Mouse (Mus musculus) inflammation-experienced regulatory T-cells, adult 6 months (primary cell): ENCODE measurements around the gene Cdkl4. TPM values are rescaled to one million over a fixed set of nuclear protein-coding genes. Genes with fewer than 3 reads are reported as not detected.
"Not testable (repeated sequence)": the region's sequence is repeated elsewhere in the genome, so short reads cannot be mapped to it uniquely, and the experiment has no call there.

ENCODE experiments used
- ATAC-seq: one replicate; pipeline ENCODE4 v1.8.0; 2017
- polyA plus RNA-seq, 3 experiments: library from polyadenylated mRNA; unstranded; fragments of 100-300 nt; shearing (Covaris generic); gene quantifications; one replicate each; pipeline ENCODE4 v1.2.1; 2017

Cdkl4 gene
- polyA plus RNA-seq, 3 experiments from 2014 or later: 0.79 to 1.3 (median 0.94) TPM

DNA sequence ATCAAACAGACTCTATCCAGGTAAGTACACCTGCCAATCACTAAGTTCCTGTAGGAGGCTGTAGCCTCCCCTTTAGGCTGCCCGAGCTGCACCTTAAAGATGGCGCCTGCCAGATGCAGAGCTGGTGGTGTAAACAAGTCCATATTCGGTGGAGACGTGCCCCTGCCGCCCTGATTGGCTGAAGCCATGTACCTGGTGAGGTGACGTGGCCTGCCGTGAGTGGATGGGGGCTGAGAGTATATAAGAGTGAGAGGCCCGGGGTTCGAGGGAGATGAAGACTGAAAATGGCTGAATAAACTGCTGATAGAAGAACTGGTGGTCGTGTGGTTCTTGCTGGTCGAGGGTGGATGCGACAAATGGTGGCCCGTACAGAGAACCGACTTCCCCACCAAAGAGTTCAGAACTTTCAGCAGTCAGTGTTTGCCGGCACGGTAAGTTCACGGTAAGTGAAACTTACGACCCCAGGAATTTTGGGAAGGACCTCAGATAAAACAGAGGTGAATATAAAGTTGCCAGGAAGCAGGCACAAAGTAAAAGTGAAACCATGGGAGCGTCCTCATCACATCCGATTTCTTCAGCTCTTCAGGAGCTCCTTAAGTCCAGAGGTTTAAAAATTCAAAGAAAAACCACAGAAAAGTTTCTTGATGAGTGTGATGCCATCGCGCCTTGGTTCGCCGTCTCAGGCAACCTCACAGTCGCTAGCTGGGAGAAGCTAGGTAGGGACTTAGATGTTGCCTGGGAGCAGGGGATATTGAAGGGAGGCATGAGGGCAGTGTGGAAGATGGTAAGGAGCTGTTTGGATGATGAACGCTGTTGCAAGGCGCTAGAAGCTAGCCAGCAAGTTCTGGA is 13.6 kb downstream of the Cdkl4 start:
- peak; percentile 64 for ATAC-seq

- ATAC-seq: no peak
These were observed 14.8 kb downstream of the Cdkl4 start for GRCm38 (mm10) chr17:80562792-80563191.

GRCm38 (mm10) chr17:80560669-80561401 is 16.8 kb downstream of the Cdkl4 start:
- ATAC-seq: peak; percentile 73

- ATAC-seq: no peak
These were observed 17.9 kb downstream of the Cdkl4 start for GRCm38 (mm10) chr17:80559745-80560144.

GRCm38 (mm10) chr17:80559050-80559449 is 18.6 kb downstream of the Cdkl4 start:
- ATAC-seq: no peak

DNA sequence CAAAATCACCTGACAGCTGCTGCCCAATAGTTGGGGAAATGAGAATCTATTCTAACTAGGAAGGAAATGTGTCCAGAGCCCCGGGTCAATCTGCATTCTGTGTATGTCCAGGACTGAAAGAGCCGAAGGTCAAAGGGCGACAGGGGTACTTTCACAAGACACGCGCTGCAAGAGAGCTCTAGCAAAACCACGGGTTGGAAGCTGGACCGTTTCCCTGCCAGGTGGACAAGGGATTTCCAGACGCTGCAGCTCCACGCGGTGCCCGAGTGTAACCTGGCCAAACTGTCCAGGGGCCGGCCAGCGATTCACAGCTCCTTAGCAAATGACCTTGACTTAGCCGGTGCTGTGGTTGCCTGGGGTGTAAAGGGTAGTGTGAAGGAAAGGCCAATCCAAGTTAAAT is 19.0 kb downstream of the Cdkl4 start:
- no peak for ATAC-seq

- ATAC-seq: no peak
These were observed 20.2 kb downstream of the Cdkl4 start for GRCm38 (mm10) chr17:80557461-80557860.

GRCm38 (mm10) chr17:80553318-80554270 is 24.0 kb downstream of the Cdkl4 start:
- ATAC-seq: peak; percentile 92

GRCm38 (mm10) chr17:80552653-80553052 is 25.0 kb downstream of the Cdkl4 start:
- ATAC-seq: no peak

DNA sequence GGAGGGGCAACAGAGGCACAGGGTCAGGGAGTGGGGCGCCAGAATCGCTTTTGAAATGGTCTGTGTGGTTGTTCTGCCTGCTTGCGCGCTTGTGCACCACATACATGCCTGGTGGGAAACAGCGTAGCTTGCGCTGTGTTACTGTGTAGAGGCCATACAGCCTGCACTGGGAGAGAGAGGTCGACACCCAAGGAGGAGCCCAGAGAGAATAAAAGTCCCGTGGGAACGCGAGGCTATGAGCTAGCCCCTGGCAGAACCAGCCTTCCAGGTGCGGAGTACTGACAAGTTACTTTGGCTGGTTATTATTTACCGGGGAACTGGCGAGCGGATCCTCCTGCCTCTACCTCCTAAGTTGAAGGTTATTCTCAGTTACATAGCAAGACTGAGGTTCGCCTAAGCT is 26.6 kb downstream of the Cdkl4 start:
- no peak for ATAC-seq

GRCm38 (mm10) chr17:80546846-80547245 is 30.8 kb downstream of the Cdkl4 start:
- no peak for ATAC-seq

DNA sequence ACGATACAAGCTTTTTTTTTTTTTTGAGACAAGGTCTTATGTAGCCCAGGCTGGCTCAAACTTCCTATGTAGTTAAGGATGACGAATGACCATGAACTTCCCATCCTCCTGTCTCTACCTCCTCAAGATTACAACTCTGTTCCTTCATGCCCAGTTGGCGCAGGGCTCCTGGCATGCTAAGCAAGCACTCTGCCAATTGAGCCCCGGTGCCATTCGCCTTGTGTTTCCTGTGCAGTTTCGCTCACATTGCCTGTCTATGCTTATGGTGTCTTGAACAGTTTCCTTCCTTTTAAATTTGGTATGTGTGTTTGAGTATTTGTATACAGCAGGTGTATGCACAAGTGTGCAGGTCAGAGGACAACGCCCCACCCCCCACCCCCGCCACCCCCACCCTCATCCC is 31.4 kb downstream of the Cdkl4 start:
- ATAC-seq: no peak

DNA sequence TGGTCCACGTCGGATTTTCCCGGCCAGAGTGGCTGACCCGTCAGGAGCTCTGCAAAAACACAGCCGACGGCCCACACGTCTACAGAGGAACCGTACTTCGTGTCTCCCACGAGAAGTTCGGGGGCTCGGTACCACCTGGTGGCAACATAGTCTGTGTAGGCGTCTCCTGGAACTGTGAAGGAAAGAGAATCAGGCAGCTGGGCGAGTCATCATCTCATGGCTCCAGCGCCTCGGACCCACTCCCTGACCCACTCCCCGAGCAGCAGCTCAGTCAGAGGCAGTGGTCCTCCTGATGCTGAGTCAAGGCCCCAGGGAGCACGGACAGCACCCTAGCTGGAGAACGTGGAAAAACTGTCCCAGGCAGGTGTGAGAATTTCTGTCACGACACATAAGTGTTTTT is 34.0 kb downstream of the Cdkl4 start:
- no peak for ATAC-seq

DNA sequence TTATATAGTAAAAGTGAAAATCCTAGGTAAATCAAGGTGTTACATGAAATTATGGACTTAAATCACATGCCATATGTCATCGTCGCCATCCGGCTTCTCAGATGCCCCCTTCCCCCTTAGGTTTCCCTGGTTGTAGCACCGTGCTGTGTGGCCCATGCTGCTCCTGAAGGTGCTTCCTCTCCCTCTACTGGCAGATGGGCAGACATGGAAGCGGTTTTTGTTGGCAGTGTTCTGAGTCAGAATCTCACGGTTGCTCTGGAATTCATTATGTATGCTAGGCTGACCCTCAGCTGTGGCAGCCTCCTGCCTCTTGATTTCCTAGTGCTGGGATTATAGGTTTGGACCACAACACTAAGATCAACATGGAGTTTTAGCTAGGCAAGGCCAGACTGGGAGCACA is 40.5 kb downstream of the Cdkl4 start:
- no peak for ATAC-seq

- ATAC-seq: no peak
These were observed 42.0 kb downstream of the Cdkl4 start for GRCm38 (mm10) chr17:80535633-80536032.

DNA sequence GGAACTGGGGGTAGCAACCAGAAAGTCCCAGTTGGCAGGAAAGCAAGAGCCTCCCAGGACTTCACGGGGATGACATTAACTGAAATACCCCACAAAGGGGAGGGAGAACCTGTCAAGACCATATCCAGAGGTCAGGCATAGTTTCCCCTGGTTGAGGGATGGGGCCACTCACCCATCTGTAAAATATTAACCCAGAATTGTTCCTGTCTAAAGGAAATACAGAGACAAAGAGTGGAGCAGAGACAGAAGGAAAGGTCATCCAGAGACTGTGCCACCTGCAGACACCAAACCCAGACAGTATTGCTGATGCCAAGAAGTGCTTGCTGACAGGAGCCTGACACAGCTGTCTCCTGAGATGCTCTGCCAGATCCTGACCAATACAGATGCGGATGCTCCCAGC is 46.3 kb downstream of the Cdkl4 start:
- not testable (repeated sequence) for ATAC-seq

GRCm38 (mm10) chr17:80523231-80523630 is 54.4 kb downstream of the Cdkl4 start:
- ATAC-seq: no peak

DNA sequence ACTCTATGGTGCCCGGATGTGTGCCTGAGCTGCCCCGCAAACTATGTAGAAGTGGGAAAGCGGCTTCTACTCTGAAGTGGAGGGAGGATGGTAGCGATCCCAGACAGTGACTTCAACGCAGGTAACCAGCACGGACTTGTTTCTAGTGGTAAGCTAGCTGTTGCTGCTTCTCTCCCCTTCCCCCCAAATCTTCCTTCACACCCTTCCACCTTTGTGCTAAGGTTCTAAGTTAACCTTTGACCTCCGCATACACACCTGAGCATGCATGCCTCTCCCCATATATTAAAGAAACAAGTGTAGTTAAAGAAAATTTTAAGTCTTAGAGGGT is 55.4 kb downstream of the Cdkl4 start:
- no peak for ATAC-seq

- peak; percentile 65 for ATAC-seq
These were observed 55.9 kb downstream of the Cdkl4 start for GRCm38 (mm10) chr17:80521521-80522228.

- ATAC-seq: peak; percentile 20
These were observed 57.1 kb downstream of the Cdkl4 start for GRCm38 (mm10) chr17:80520537-80520936.

- no peak for ATAC-seq
These were observed 58.8 kb downstream of the Cdkl4 start for GRCm38 (mm10) chr17:80518811-80519210.

- no peak for ATAC-seq
These were observed 60.4 kb downstream of the Cdkl4 start for GRCm38 (mm10) chr17:80517244-80517643.
